Mouse (Mus musculus): ENCODE data around the gene Nim1k. TPM values are rescaled to one million over a fixed set of nuclear protein-coding genes. Genes with fewer than 3 reads are reported as not detected.
A peak's percentile ranks its signal among the peaks of the same experiment; 100 is the strongest.

The Nim1k gene
- total and polyA plus RNA-seq, 3 experiments, result 0.03 TPM; not detected in 2

GRCm38 (mm10) chr13:119789851-119790717 is 34.4 kb upstream of the Nim1k start (continued):
- TF ChIP-seq NRF1 (IDR thresholded peaks at IDR 0.05; ENCODE audit: insufficient read depth, low read depth, low read length, poor library complexity, severe bottlenecking) (no peak), MYB (IDR thresholded peaks at IDR 0.05; ENCODE audit: low read depth, low read length) (no peak), ZMIZ1 (IDR thresholded peaks at IDR 0.05; ENCODE audit: low read depth, low read length) (peak; percentile 84), POLR2A (IDR thresholded peaks at IDR 0.05; ENCODE audit: control insufficient read depth in 1 of 2, insufficient read depth in 1 of 2, low read depth in 1 of 2, low read length in 2 of 2, poor library complexity in 1 of 2) (peak; percentile 67 to 70; a peak in 3 of 4 replicates), CTCF (IDR thresholded peaks at IDR 0.05 in 2 of 3, conservative IDR thresholded peaks at IDR 0.05 in 1 of 3; ENCODE audit: control insufficient read depth in 1 of 3, insufficient read depth in 1 of 3, low read depth in 2 of 3, low read length in 3 of 3, poor library complexity in 1 of 3, severe bottlenecking in 1 of 3) (no peak), MEF2A (IDR thresholded peaks at IDR 0.05; ENCODE audit: extremely low read depth, insufficient replicate concordance, low read depth, low read length, poor library complexity, severe bottlenecking) (no peak), ELF1 (IDR thresholded peaks at IDR 0.05; ENCODE audit: low read depth, low read length) (no peak), JUND (IDR thresholded peaks at IDR 0.05; ENCODE audit: low read depth, low read length) (no peak), ZKSCAN1 (IDR thresholded peaks at IDR 0.05; ENCODE audit: low read depth, low read length) (no peak), TBP (IDR thresholded peaks at IDR 0.05; ENCODE audit: low read depth, low read length) (peak; percentile 86)

GRCm38 (mm10) chr13:119783581-119783980 is 27.9 kb upstream of the Nim1k start:
- no peak overlapping the region for H3K4me3 ChIP-seq (ENCODE audit: control insufficient read depth in 1 of 2, insufficient read depth in 1 of 2, low read depth in 2 of 2, low read length in 2 of 2)
- H3K79me2 ChIP-seq (ENCODE audit: control insufficient read depth, insufficient read depth, low read length, poor library complexity), result peaks cover 12% of the 10 kb centered on the region
- no peaks in the 10 kb centered on the region for H3K27me3 ChIP-seq (ENCODE audit: control insufficient read depth in 1 of 2, insufficient read depth in 2 of 2, low read length in 2 of 2)
- TF ChIP-seq ZNF384 (IDR thresholded peaks at IDR 0.05; ENCODE audit: low read depth, low read length) (no peak), MYB (IDR thresholded peaks at IDR 0.05; ENCODE audit: low read depth, low read length) (no peak), ZKSCAN1 (IDR thresholded peaks at IDR 0.05; ENCODE audit: low read depth, low read length) (no peak), ELF1 (IDR thresholded peaks at IDR 0.05; ENCODE audit: low read depth, low read length) (no peak), SIN3A (IDR thresholded peaks at IDR 0.05; ENCODE audit: low read length) (no peak), TAL1 (IDR thresholded peaks at IDR 0.05; ENCODE audit: low read length) (no peak), RAD21 (IDR thresholded peaks at IDR 0.05; ENCODE audit: low read depth, low read length) (no peak), JUND (IDR thresholded peaks at IDR 0.05; ENCODE audit: low read depth, low read length) (no peak), POLR2A (IDR thresholded peaks at IDR 0.05; ENCODE audit: control insufficient read depth in 1 of 2, insufficient read depth in 1 of 2, low read depth in 1 of 2, low read length in 2 of 2, poor library complexity in 1 of 2) (no peak), NELFE (IDR thresholded peaks at IDR 0.05; ENCODE audit: low read depth, low read length) (no peak), CHD1 (IDR thresholded peaks at IDR 0.05; ENCODE audit: low read depth, low read length) (no peak), KAT2A (conservative IDR thresholded peaks at IDR 0.05; ENCODE audit: low read depth, low read length) (no peak), SMC3 (IDR thresholded peaks at IDR 0.05; ENCODE audit: low read depth, low read length) (no peak), MEF2A (IDR thresholded peaks at IDR 0.05; ENCODE audit: extremely low read depth, insufficient replicate concordance, low read depth, low read length, poor library complexity, severe bottlenecking) (no peak)
- no peaks in the 10 kb centered on the region for H3K9me3 ChIP-seq (replicated peaks; ENCODE audit: insufficient read depth, low read length)
- H3K4me1 ChIP-seq (ENCODE audit: control insufficient read depth in 1 of 2, insufficient read depth in 2 of 2, low read length in 2 of 2), result no peaks in the 10 kb centered on the region
- no peak overlapping the region for H3K27ac ChIP-seq (ENCODE audit: control insufficient read depth, low read depth, low read length)
- H3K9ac ChIP-seq (ENCODE audit: control insufficient read depth, low read depth, low read length, poor library complexity, severe bottlenecking), result no peak overlapping the region
- no peak for DNase-seq (ENCODE audit: low read depth, low spot score)
- H3K36me3 ChIP-seq (ENCODE audit: control insufficient read depth in 1 of 2, insufficient read depth in 2 of 2, low read length in 2 of 2), result peaks cover 29 to 68% of the 10 kb centered on the region in 2 experiments
